Mouse (Mus musculus) stomach, embryonic 14.5 days (tissue): ENCODE data around the gene Gm17555. TPM values are rescaled to one million over a fixed set of nuclear protein-coding genes. Genes with fewer than 3 reads are reported as not detected.

ENCODE experiments used
- polyA plus RNA-seq: library from polyadenylated mRNA; unstranded; fragments of >200 nt; fragmentation: Nextera tagmentation; extraction: Ambion mirVana; gene quantifications from 2 replicates; pipeline ENCODE4 v1.2.1, GENCODE M21; 2014

Gene Gm17555
- polyA plus RNA-seq, 1 experiment from 2014 or later: not detected

Other genes with a start within 250 kb of the Gm17555 start
- gene Fgf7, start 180.4 kb upstream of the Gm17555 start, polyA plus RNA-seq: 4.5 and 6.4 TPM in 2 replicates
- gene Fam227b, start 63.1 kb upstream of the Gm17555 start, polyA plus RNA-seq: not detected in 2 replicates
- 31.2 and 33.5 TPM in 2 replicates for gene Dtwd1, start 63.0 kb upstream of the Gm17555 start, polyA plus RNA-seq